Mouse (Mus musculus) spleen, embryonic (tissue): Measurements from ENCODE around the gene Fthl17c.
"Not testable (repeated sequence)": the region's sequence is repeated elsewhere in the genome, so short reads cannot be mapped to it uniquely, and the experiment has no call there.

Experiments used
- CTCF ChIA-PET: fragments of 350-600 bp; sonication (Branson Sonifier 250); formaldehyde crosslinking; loops from one replicate; lab custom pipeline; 2022; lab: Charles Lee

Gene Fthl17c

GRCm38 (mm10) chrX:8976459-8976858, at the start of gene Fthl17c:
Fthl17c (minus strand) TSS chrX:8976559.
- CTCF ChIA-PET, result not testable (repeated sequence)

DNA sequence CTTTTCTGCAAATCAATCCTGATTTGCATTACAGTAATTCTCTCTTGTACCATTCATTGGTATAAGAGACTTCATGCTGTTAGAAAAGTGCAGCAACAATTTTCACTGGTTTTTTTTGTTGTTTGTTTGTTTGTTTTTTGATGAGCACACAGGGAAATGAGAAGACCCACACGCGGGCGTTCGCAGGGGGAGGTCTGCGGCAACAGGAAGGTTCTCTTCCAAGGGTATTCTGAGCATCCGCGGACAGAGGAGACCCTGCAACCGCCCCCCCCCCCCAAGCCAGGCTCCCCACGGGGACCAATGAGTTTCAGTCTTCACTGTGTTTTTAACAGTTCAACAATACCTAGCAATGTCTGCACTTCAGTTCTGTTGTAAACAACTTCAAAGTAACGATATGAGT, 43.1 kb upstream of the Fthl17c start:
- CTCF ChIA-PET, result no interaction called here

DNA sequence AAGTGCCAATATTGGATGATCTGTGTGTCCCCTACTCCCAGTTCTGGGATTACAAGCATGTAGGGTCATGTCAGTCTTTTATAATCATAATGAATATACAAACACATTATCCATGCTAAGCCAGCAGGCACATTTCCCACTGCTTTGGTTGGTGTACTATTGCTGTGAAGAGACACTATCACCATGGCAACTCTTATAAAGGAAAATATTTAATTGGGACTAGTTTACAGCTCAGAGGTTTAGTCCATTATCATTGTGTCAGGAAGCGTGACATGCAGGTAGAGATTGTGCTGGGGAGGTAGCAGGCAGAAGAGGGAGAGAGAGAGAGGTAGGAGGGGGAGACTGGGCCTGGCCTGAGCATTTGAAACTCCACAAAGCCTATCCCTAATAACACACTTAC, 39.7 kb upstream of the Fthl17c start:
- CTCF ChIA-PET, result no interaction called here

- CTCF ChIA-PET, result not testable (repeated sequence)
Observed at GRCm38 (mm10) chrX:8986655-8987054, 10.3 kb upstream of the Fthl17c start, which contains the start of gene Fthl17d. Fthl17d (minus strand) TSS chrX:8986755.

DNA sequence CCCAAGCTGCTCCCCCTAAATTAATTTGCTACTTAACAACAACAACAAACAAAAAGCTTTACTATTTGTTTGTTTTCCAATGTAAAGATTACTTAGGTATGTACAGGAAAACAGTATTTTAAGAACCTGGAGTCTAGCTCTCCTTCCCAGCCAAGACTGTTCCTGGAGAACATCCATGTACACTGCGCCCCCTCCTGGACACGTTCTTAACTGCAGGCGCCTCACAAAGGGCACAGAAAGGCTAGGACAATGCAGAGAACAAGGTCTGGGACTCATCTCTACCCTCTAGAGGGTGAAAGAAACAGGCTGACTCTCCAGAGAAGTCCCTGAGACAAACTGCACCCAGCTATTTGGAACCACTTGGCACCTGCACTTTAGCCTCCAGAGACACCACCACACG, 11.7 kb downstream of the Fthl17c start:
- CTCF ChIA-PET, result not testable (repeated sequence)

DNA sequence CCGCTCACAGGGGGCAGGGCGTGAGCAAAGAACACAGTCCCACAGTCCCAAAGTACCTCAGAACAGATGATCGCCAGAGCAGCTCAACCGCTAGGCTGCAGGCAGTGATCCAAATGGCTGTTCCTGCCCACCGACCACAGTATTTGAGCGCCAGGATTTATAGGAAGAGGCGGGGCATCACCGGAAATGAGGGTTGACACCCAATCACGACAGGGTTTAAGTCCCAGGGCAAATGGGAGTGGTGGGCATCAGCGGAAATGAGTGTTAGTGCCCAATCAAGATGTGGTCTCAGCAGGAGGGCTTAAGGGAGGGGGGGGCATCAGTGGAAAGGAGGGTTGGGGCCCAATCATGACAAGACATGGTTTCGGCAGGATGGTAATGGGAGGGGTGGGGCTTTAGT, 13.5 kb downstream of the Fthl17c start, which contains the start of gene Fthl17b:
Gene Fthl17b (minus strand): TSS at position 101 of the 400 bp plus-strand sequence.
- CTCF ChIA-PET, result not testable (repeated sequence)

GRCm38 (mm10) chrX:8948130-8948805, 28.1 kb downstream of the Fthl17c start:
- CTCF ChIA-PET, result not testable (repeated sequence)

DNA sequence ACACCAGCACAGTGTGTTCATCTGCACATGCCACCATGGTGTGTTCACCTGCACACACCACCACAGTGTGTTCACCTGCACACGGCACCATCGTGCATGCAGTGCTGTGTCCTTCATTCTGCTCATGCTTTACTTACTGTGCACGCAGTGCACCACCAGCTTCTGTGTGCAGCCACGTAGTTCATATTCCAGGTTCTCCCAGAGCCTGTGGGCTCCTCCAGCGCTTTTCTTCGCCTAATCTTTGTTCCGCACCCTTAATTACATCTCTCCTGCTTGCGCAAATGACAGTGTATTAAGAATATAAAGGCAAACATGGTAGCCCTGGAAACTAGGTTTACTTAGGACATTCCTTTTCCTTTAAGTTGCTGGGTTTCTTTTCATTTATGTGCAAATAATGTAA, 32.3 kb downstream of the Fthl17c start:
- CTCF ChIA-PET, result no interaction called here

GRCm38 (mm10) chrX:8927308-8927707, 49.1 kb downstream of the Fthl17c start:
- CTCF ChIA-PET, result no interaction called here
